Mouse (Mus musculus) gastrocnemius, adult 8-10 months (tissue): Measurements from ENCODE around the gene Zmynd19. TPM values are rescaled to one million over a fixed set of nuclear protein-coding genes. Genes with fewer than 3 reads are reported as not detected.

Experiments
- microRNA-seq: library from miRNA; unstranded; fragments of <30 nt; microRNA quantifications from one replicate; pipeline ENCODE4 v1.2.0, GENCODE M21; 2022
- total RNA-seq, 4 experiments: library from RNA; stranded (reverse); gene quantifications; 2 replicates each; pipeline ENCODE4 v1.2.4; 2022

Zmynd19 gene
- total RNA-seq, 4 experiments from 2014 or later = 19.9 to 24.0 (median 23.1) TPM

Small RNA genes lying within 50 kb of the gene (microRNA-seq; reads per million reads assigned to microRNA genes)
- gene Gm22875 = not detected

Other genes starting within 250 kb of the Zmynd19 start
- not detected for gene Cacna1b, start 186.6 kb upstream of the Zmynd19 start, total RNA-seq
- gene Ehmt1, start 30.2 kb upstream of the Zmynd19 start, total RNA-seq = 10 to 100 TPM; 17.6 to 24.3 (median 22.1) TPM
- 1 to 10 TPM; 1.2 to 3.3 (median 2.2) TPM for gene Arrdc1, start 14.5 kb upstream of the Zmynd19 start, total RNA-seq
- 1 to 10 TPM; 3.8 to 4.3 (median 4.2) TPM for gene Dph7, start 12.6 kb downstream of the Zmynd19 start, total RNA-seq
- 10 to 100 TPM; 33.0 to 39.9 (median 34.9) TPM for gene Mrpl41, start 25.3 kb downstream of the Zmynd19 start, total RNA-seq
- 10 to 100 TPM; 32.8 to 48.4 (median 40.4) TPM for gene Pnpla7, start 26.2 kb downstream of the Zmynd19 start, total RNA-seq
- 1 to 10 TPM; 5.6 to 8.4 (median 7.2) TPM for gene Nsmf, start 104.6 kb downstream of the Zmynd19 start, total RNA-seq
- not detected for gene Entpd8, start 130.5 kb downstream of the Zmynd19 start, total RNA-seq
- not detected for gene Noxa1, start 145.4 kb downstream of the Zmynd19 start, total RNA-seq
- gene Nrarp, start 231.0 kb downstream of the Zmynd19 start, total RNA-seq = 1 to 10 TPM; 3.0 to 7.1 (median 5.9) TPM
- under 1 TPM; 0.48 to 0.92 (median 0.76) TPM for gene Tor4a, start 247.1 kb downstream of the Zmynd19 start, total RNA-seq